Mouse (Mus musculus) 3T3-L1 (cell line): Measurements from ENCODE around the gene Pdxk.
"Not testable (repeated sequence)": the region's sequence is repeated elsewhere in the genome, so short reads cannot be mapped to it uniquely, and the experiment has no call there.

ENCODE experiments used
- DNase-seq: peaks from one replicate; pipeline ENCODE4 v3.0.0-alpha.2; 2015; ENCODE audit warnings: low read depth, low spot score

Gene Pdxk

GRCm38 (mm10) chr10:78464792-78465207, at the start of gene Pdxk:
Gene Pdxk (minus strand): TSS chr10:78464975.
- DNase-seq = peak; percentile 90

GRCm38 (mm10) chr10:78502986-78503733, 38.4 kb upstream of the Pdxk start:
- DNase-seq = no peak

- DNase-seq = peak; percentile 66
These were observed 22.8 kb upstream of the Pdxk start for GRCm38 (mm10) chr10:78487431-78488086.

GRCm38 (mm10) chr10:78486871-78487270, 22.1 kb upstream of the Pdxk start:
- DNase-seq = no peak

GRCm38 (mm10) chr10:78485369-78485768, 20.6 kb upstream of the Pdxk start:
- not testable (repeated sequence) for DNase-seq

- DNase-seq = no peak
These were observed 17.2 kb upstream of the Pdxk start for GRCm38 (mm10) chr10:78481928-78482499.

- DNase-seq = no peak
These were observed 16.5 kb upstream of the Pdxk start for GRCm38 (mm10) chr10:78480954-78481927.

GRCm38 (mm10) chr10:78476821-78477220, 12.0 kb upstream of the Pdxk start:
- no peak for DNase-seq

- no peak for DNase-seq
These were observed 10.0 kb upstream of the Pdxk start for GRCm38 (mm10) chr10:78474759-78475158.

- DNase-seq = no peak
These were observed 8.7 kb upstream of the Pdxk start for GRCm38 (mm10) chr10:78473434-78473833.

GRCm38 (mm10) chr10:78472046-78472445, 7.3 kb upstream of the Pdxk start:
- DNase-seq = peak; percentile 33

- DNase-seq = peak; percentile 95
These were observed 6.0 kb upstream of the Pdxk start for GRCm38 (mm10) chr10:78470582-78471313.

GRCm38 (mm10) chr10:78467761-78468310, 3.1 kb upstream of the Pdxk start:
- peak; percentile 77 for DNase-seq

- DNase-seq = no peak
These were observed 1.9 kb upstream of the Pdxk start for GRCm38 (mm10) chr10:78466647-78467046.

- no peak for DNase-seq
These were observed 697 bp upstream of the Pdxk start for GRCm38 (mm10) chr10:78465472-78465871.

GRCm38 (mm10) chr10:78464201-78464791, 479 bp downstream of the Pdxk start:
- no peak for DNase-seq

GRCm38 (mm10) chr10:78463769-78464167, 1.0 kb downstream of the Pdxk start:
- no peak for DNase-seq

GRCm38 (mm10) chr10:78462945-78463768, 1.6 kb downstream of the Pdxk start:
- no peak for DNase-seq

- DNase-seq = no peak
These were observed 3.0 kb downstream of the Pdxk start for GRCm38 (mm10) chr10:78461767-78462166.
